Mouse (Mus musculus) E14TG2a.4 (cell line): ENCODE measurements around the gene Rbm33.

Experiments used
- CTCF ChIP-seq: conservative IDR thresholded peaks from 2 replicates; pipeline ENCODE4 v1.5.1; 2014; ENCODE audit warnings: low read length
- POU5F1 ChIP-seq: IDR thresholded peaks from 2 replicates; pipeline ENCODE4 v1.6.1; 2014; ENCODE audit warnings: low read length, borderline replicate concordance

DNA sequence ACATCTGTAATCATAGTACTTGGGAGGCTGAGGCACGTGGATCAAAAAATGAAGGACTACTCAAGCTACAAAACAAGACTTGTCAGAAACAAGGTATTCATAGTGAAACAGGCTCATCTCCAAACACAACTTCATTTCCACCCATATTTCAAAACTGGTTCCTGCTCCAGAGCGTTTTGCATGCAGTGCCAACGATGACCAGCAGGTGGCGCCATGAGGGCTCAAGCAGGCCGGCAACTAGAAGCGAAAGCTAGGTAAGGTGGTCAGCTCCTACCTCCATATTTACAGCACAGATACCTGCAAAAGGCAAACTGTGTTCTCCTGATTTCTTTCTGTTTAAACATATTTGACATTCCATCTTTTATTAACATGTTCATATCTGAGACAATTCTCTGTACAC is 22.9 kb upstream of the Rbm33 start:
- TF ChIP-seq CTCF (peak; percentile 97), POU5F1 (no peak)
